ENCODE assay signal across 22 mouse cellular contexts in genomic region chr17:17690659-17691058, GRCm38 (mm10). TPM values are rescaled to one million over a fixed set of nuclear protein-coding genes. Genes with fewer than 3 reads are reported as not detected.
"Had no signal": no experiment of that assay in that cellular context is flagged by ENCODE, and none has a peak within 500 bp of the region (broad histone marks: within the 10 kb centered on the region; RNA-seq: fewer than 3 reads in every experiment).

No protein-coding gene starts in this region.

- DNase-seq: liver, postnatal 0 days; lung, adult 2 months; lung, postnatal 14 days; lung, postnatal 36 days; midbrain, embryonic 14.5 days; right cerebral cortex, postnatal 14 days; spleen, adult 18-20 months; thymus, adult 2 months; thymus, postnatal 25 days had no signal

- ATAC-seq: liver, postnatal 0 days; lung, postnatal 0 days; midbrain, embryonic 16.5 days had no signal

- H3K36me3 ChIP-seq: liver, embryonic 15.5 days; lung, embryonic 15.5 days; midbrain, embryonic 10.5 days; midbrain, embryonic 12.5 days; neural tube, embryonic 12.5 days had no signal

- H3K4me3 ChIP-seq: liver, embryonic 15.5 days; lung, embryonic 15.5 days; megakaryocyte, embryonic 14.5 days; midbrain, embryonic 10.5 days; midbrain, embryonic 12.5 days; neural tube, embryonic 12.5 days had no signal

- H3K27me3 ChIP-seq: liver, embryonic 15.5 days; lung, embryonic 15.5 days; megakaryocyte, embryonic 14.5 days; midbrain, embryonic 12.5 days; neural tube, embryonic 12.5 days had no signal

RNA-seq across cellular contexts. Expression of gene Vmn2r90, which starts 12.9 kb away (rescaled TPM):
- total RNA-seq: neutrophil, adult 5-6 weeks had no signal
- polyA plus RNA-seq: liver, embryonic 15.5 days; liver, postnatal 0 days; lung, adult 2 months; lung, embryonic 15.5 days; lung, postnatal 0 days; macrophage; midbrain, embryonic 10.5 days; midbrain, embryonic 12.5 days; midbrain, embryonic 14.5 days; midbrain, embryonic 16.5 days; neural tube, embryonic 12.5 days; neural tube, embryonic 14.5 days; stomach, embryonic 14.5 days; stomach, embryonic 16.5 days; thymus, adult 2 months had no signal
